Mouse (Mus musculus) limb, embryonic 11.5 days (tissue): Measurements from ENCODE around the gene Igf2bp3. TPM values are rescaled to one million over a fixed set of nuclear protein-coding genes. Genes with fewer than 3 reads are reported as not detected.

Source experiments
- ATAC-seq: fragments of 200-750 bp; cut with Nextera tagmentation; 2 replicates; pipeline ENCODE4 v1.8.0; 2017; ENCODE audit warnings: low read depth; ENCODE audit not compliant: insufficient number of reproducible peaks, low FRiP score, low TSS enrichment
- DNase-seq: peaks from one replicate; pipeline ENCODE4 v3.0.0-alpha.2; 2015; ENCODE audit warnings: low spot score
- H3K27ac ChIP-seq: fragments of 300-500 bp; sonication (generic); replicated peaks from 2 replicates; pipeline ENCODE4 v1.5.1; 2014; ENCODE audit warnings: low read depth, mild to moderate bottlenecking, low read length
- H3K27me3 ChIP-seq: fragments of 300-500 bp; sonication (generic); 2 replicates; pipeline ENCODE4 v1.6.1; 2014; ENCODE audit warnings: mild to moderate bottlenecking, low read length, mixed read lengths; ENCODE audit not compliant: control insufficient read depth, insufficient read depth
- H3K36me3 ChIP-seq: fragments of 300-500 bp; sonication (generic); 2 replicates; pipeline ENCODE4 v1.6.1; 2014; ENCODE audit warnings: mild to moderate bottlenecking, low read length, moderate library complexity, mixed read lengths; ENCODE audit not compliant: control insufficient read depth, insufficient read depth
- H3K4me1 ChIP-seq: fragments of 300-500 bp; sonication (generic); 2 replicates; pipeline ENCODE4 v1.6.1; 2014; ENCODE audit warnings: low read length, mixed read lengths; ENCODE audit not compliant: control insufficient read depth, insufficient read depth
- H3K4me2 ChIP-seq: fragments of 300-500 bp; sonication (generic); 2 replicates; pipeline ENCODE4 v1.6.1; 2014; ENCODE audit warnings: low read depth, mild to moderate bottlenecking, moderate library complexity; ENCODE audit not compliant: severe bottlenecking
- H3K4me3 ChIP-seq: fragments of 300-500 bp; sonication (generic); 2 replicates; pipeline ENCODE4 v1.5.1; 2014; ENCODE audit warnings: low read depth, low read length
- H3K9ac ChIP-seq: fragments of 300-500 bp; sonication (generic); 2 replicates; pipeline ENCODE4 v1.6.1; 2014; ENCODE audit warnings: mild to moderate bottlenecking, low read length
- H3K9me3 ChIP-seq: fragments of 300-500 bp; sonication (generic); 2 replicates; pipeline ENCODE4 v1.6.1; 2016; ENCODE audit warnings: low read length; ENCODE audit not compliant: control insufficient read depth
- WGBS: fragments of 180-500 bp; shearing (Covaris S2); extraction: QIAGEN DNeasy Blood & Tissue Kit; methylation state at CpG from one replicate; pipeline ENCODE4 v1.1.7; 2014; 5-methylcytosine and 5-hydroxymethylcytosine counted together
- polyA plus RNA-seq: library from polyadenylated mRNA; unstranded; fragments of >200 nt; fragmentation: Nextera tagmentation; extraction: Ambion mirVana; gene quantifications from 2 replicates; pipeline ENCODE4 v1.2.1, GENCODE M21; 2014

Gene Igf2bp3
- polyA plus RNA-seq, 1 experiment from 2014 or later = 140 TPM

DNA sequence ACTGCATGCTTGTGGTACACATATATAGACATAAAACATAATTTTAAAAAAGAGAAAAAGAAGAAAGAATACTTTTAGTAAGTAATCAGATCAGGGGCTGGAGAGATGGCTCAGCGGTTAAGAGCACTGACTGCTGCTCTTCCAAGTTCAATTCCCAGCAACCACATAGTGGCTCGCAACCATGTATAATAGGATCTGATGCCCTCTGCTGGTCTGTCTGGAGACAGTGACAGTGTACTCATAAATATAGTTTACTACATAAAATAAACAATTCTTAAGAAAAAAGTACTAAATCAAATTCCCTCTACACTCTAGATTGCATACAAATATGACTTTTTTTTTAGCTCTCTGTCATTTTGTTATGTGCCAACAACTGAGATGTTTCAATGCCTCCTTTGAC, 36.4 kb upstream of the Igf2bp3 start:
- peaks cover 25% of the 10 kb centered on the region; the same call in 1 of the 2 replicates for H3K36me3 ChIP-seq
- H3K4me2 ChIP-seq = no peak overlapping the region
- H3K27ac ChIP-seq = no peak overlapping the region
- no peak overlapping the region for H3K4me3 ChIP-seq
- DNase-seq (no peak), ATAC-seq (no peak)
- no peaks in the 10 kb centered on the region for H3K27me3 ChIP-seq
- no peaks in the 10 kb centered on the region for H3K4me1 ChIP-seq
- 93% methylated on average over 2 of the region's 2 CpGs for WGBS
- H3K9ac ChIP-seq = no peak overlapping the region
- no peaks in the 10 kb centered on the region for H3K9me3 ChIP-seq

DNA sequence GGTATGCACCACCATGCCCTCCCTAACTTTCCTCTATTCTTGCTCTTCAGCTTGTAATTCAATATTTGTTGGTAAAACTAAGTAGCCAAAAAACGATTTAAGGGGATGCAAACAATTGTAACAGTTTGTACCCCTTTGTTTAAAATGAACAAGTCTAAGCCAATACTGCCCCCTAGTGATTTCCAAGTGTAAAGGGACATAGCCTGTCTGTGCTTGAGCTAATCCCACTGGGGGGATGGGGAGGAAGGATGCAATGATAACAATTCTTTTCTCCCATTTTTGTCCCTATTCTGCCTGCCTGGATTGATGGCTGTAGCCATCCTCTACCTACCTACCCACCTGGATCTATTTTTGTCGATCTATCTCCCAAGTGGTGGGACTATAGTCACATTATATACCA, 32.5 kb upstream of the Igf2bp3 start:
- no peak overlapping the region for H3K4me2 ChIP-seq
- 76% methylated on average over 2 of the region's 2 CpGs for WGBS
- peaks cover 45% of the 10 kb centered on the region for H3K36me3 ChIP-seq
- H3K4me1 ChIP-seq = no peaks in the 10 kb centered on the region
- H3K27me3 ChIP-seq = no peaks in the 10 kb centered on the region
- H3K9me3 ChIP-seq = no peaks in the 10 kb centered on the region
- no peak overlapping the region for H3K9ac ChIP-seq
- no peak overlapping the region for H3K4me3 ChIP-seq
- no peak for ATAC-seq
- H3K27ac ChIP-seq = no peak overlapping the region
- no peak for DNase-seq

DNA sequence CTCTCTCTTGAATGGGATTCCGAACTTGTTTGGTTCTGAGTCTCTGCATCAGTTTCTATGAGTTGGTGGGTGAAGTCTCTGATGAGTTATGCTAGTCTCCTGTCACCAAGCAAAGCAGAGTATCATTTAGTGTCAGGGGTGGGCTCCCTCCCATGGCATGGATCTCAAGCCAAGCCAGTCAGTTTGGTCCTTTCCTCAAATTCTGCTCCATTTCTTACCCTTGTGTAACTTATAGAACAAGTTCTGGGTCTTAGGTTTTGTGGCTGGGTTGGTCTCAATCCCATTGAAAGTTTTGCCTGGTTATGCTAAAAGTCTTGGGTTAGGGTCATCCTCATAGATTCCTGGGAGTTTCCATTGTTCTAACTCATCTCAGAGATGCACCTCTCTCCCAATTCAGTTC, 27.6 kb upstream of the Igf2bp3 start:
- Histone ChIP-seq H3K27ac (no peak overlapping the region), H3K4me2 (no peak overlapping the region), H3K9me3 (no peaks in the 10 kb centered on the region), H3K9ac (no peak overlapping the region), H3K4me1 (no peaks in the 10 kb centered on the region), H3K36me3 (peaks cover 33% of the 10 kb centered on the region), H3K4me3 (no peak overlapping the region), H3K27me3 (no peaks in the 10 kb centered on the region)
- ATAC-seq (no peak), DNase-seq (peak; percentile 19)
- 79% methylated on average over 1 of the region's 1 CpGs for WGBS

DNA sequence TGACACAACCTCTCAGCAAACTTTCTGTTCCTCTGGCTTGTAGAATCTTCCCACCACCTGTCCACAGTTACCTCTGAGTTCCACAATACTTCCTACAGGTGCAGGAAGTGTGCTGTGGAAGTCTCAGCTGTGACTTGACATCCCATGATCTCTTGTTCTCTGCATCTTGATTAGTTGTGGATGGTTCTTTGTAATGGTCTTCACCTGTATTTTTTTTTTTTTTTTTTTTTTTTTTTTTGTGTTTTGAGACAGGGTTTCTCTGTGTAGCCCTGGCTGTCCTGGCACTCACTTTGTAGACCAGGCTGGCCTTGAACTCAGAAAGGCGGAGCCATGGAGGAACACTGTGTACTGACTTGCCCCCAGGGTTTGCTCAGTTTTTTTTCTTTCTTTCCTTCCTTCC, 26.8 kb upstream of the Igf2bp3 start:
- DNase-seq (no peak), ATAC-seq (no peak)
- no peaks in the 10 kb centered on the region for H3K4me1 ChIP-seq
- no peaks in the 10 kb centered on the region for H3K27me3 ChIP-seq
- peaks cover 31% of the 10 kb centered on the region for H3K36me3 ChIP-seq
- no peak overlapping the region for H3K4me2 ChIP-seq
- no peak overlapping the region for H3K27ac ChIP-seq
- WGBS = 100% methylated on average over 1 of the region's 1 CpGs
- no peak overlapping the region for H3K4me3 ChIP-seq
- no peak overlapping the region for H3K9ac ChIP-seq
- no peaks in the 10 kb centered on the region for H3K9me3 ChIP-seq

- Histone ChIP-seq H3K27ac (no peak overlapping the region), H3K36me3 (no peaks in the 10 kb centered on the region), H3K4me2 (no peak overlapping the region), H3K4me3 (no peak overlapping the region), H3K9ac (no peak overlapping the region), H3K9me3 (no peaks in the 10 kb centered on the region), H3K4me1 (no peaks in the 10 kb centered on the region), H3K27me3 (no peaks in the 10 kb centered on the region)
- ATAC-seq (peak; percentile 99), DNase-seq (peak; percentile 95)
- WGBS = 51% methylated on average over 9 of the region's 9 CpGs
Measured at GRCm38 (mm10) chr6:49236331-49236730, 21.6 kb upstream of the Igf2bp3 start.

DNA sequence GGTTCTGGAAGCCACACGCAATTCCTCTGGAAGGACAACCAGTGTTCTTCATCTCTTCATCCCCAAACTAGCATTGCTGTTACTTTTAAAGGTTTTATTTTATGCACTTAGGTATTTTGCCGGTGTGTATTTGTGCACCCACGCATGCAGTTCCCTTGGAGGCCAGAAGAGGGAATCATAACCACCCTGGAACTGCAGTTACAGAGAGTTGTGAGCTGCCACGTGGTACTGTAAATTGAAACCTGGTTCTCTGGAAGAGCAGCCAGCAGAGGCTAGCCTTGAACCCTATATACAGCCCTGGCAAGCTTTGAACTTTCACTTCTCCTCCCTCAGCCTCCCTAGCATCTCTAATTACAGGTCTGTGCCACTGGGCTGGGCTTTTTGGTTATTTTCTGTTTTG, 18.6 kb upstream of the Igf2bp3 start:
- H3K4me2 ChIP-seq = no peak overlapping the region
- DNase-seq = peak; percentile 26

DNA sequence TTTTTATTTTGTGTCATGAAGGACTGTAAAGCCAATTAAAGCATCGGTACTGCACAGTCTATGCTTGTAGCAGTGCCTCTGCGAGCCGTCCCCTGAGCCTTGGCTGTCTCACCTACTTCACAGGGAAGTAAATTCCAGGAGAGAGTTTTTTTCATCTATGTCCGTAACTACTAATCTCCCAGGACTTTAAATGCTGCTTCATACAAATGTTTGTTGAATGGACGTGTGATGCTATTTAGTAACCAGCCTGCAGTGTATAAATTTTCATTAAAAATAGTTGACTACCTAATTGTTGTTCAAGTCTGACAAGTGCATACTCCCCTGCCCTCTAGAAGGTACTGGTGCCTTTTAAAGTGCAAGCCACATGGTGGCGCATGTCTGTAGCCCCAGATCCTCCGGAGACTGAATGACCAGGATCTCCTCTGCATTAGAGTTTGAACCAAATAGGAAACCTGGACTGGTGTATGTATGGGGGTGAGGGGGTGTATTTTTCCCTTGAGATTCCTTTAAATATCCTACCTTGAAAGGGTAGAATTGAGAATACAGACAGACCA, 13.4 kb upstream of the Igf2bp3 start:
- no peak overlapping the region for H3K27ac ChIP-seq
- no peak for ATAC-seq
- peak; percentile 58 for DNase-seq
- no peaks in the 10 kb centered on the region for H3K27me3 ChIP-seq
- H3K36me3 ChIP-seq = no peaks in the 10 kb centered on the region
- H3K4me2 ChIP-seq = no peak overlapping the region
- H3K9ac ChIP-seq = no peak overlapping the region
- peaks cover 10% of the 10 kb centered on the region for H3K4me1 ChIP-seq
- no peaks in the 10 kb centered on the region for H3K9me3 ChIP-seq
- 12% methylated on average over 7 of the region's 7 CpGs for WGBS
- H3K4me3 ChIP-seq = no peak overlapping the region

More for the DNA sequence above, 18.6 kb upstream of the Igf2bp3 start:
- Histone ChIP-seq H3K36me3 (no peaks in the 10 kb centered on the region), H3K9me3 (no peaks in the 10 kb centered on the region), H3K27ac (no peak overlapping the region), H3K9ac (no peak overlapping the region), H3K4me1 (no peaks in the 10 kb centered on the region), H3K4me3 (no peak overlapping the region), H3K27me3 (no peaks in the 10 kb centered on the region)
- 56% methylated on average over 4 of the region's 4 CpGs for WGBS
- ATAC-seq = no peak

DNA sequence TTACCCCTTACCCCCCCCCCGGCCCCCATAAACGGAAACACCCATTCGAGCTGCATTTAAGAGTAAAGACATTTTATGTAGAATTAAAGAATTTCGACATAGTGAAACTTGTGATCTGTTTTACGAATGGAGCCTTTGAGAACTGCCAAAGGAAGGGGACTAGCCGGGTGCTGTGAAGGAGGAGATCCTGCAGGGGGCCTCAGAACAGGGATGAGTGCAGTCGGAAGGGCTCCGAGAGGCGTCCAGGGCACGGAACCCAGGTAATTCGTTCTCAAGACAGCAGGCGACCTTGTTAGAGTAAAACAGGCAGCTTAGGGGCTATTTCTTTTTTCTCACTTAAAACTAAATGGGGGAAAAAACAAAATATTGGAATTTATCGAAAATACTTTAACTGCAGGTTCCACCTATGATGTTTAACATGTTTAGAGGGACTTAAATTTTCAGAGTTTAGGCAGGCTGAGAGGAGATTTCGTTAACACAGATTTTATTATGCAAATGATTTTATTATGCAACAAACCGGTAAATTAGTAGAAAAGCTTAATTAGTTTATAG, 12.5 kb upstream of the Igf2bp3 start:
- no peak overlapping the region for H3K9ac ChIP-seq
- DNase-seq (peak; percentile 77), ATAC-seq (no peak)
- 8% methylated on average over 15 of the region's 15 CpGs for WGBS
- H3K27me3 ChIP-seq = no peaks in the 10 kb centered on the region
- no peaks in the 10 kb centered on the region for H3K36me3 ChIP-seq
- H3K27ac ChIP-seq = no peak overlapping the region
- H3K4me2 ChIP-seq = no peak overlapping the region
- H3K9me3 ChIP-seq = no peaks in the 10 kb centered on the region
- H3K4me3 ChIP-seq = no peak overlapping the region; the same call in 1 of the 2 replicates
- H3K4me1 ChIP-seq = peaks cover 10% of the 10 kb centered on the region

GRCm38 (mm10) chr6:49225728-49226123, 11.0 kb upstream of the Igf2bp3 start:
- ATAC-seq (0 out of 2 replicates have a peak, but pooled peaks have one; percentile 44), DNase-seq (no peak)
- Histone ChIP-seq H3K4me2 (no peak overlapping the region), H3K4me1 (peaks cover 10% of the 10 kb centered on the region), H3K27me3 (no peaks in the 10 kb centered on the region), H3K9me3 (no peaks in the 10 kb centered on the region), H3K36me3 (no peaks in the 10 kb centered on the region), H3K4me3 (no peak overlapping the region), H3K27ac (no peak overlapping the region), H3K9ac (no peak overlapping the region)
- 64% methylated on average over 3 of the region's 3 CpGs for WGBS
